25 mouse cellular contexts compared by ENCODE assay signal in genomic region chrX:155280427-155281044, GRCm38 (mm10). TPM values are rescaled to one million over a fixed set of nuclear protein-coding genes. Genes with fewer than 3 reads are reported as not detected.
A peak's percentile ranks its signal among the peaks of the same experiment; 100 is the strongest.
DNase-seq lines count a peak whose midpoint lies in the region; ATAC-seq and TF ChIP-seq lines count a peak whose summit lies in the region.
"Had no signal": no experiment of that assay in that cellular context is flagged by ENCODE, and none has a peak within 500 bp of the region (broad histone marks: within the 10 kb centered on the region; RNA-seq: fewer than 3 reads in every experiment).

No protein-coding gene starts in this region.

- no peaks in the 10 kb centered on the region for H3K9me3 ChIP-seq in intestine, postnatal 0 days (ENCODE audit: control insufficient read depth)
- H3K9me3 ChIP-seq in stomach, postnatal 0 days (ENCODE audit: control insufficient read depth, low read length) = no peaks in the 10 kb centered on the region
- H3K9me3 ChIP-seq in neural tube, embryonic 15.5 days (replicated peaks) = no peaks in the 10 kb centered on the region
- H3K9me3 ChIP-seq: embryonic facial prominence, embryonic 15.5 days; forebrain, embryonic 10.5 days; G1E; heart, embryonic 13.5 days; limb, embryonic 13.5 days had no signal

- no peak overlapping the region for H3K4me3 ChIP-seq in intestine, postnatal 0 days (ENCODE audit: low read depth, low read length)
- no peak overlapping the region for H3K4me3 ChIP-seq in stomach, postnatal 0 days (ENCODE audit: low read depth, low read length)
- H3K4me3 ChIP-seq in neural tube, embryonic 15.5 days (replicated peaks) = no peak overlapping the region
- H3K4me3 ChIP-seq: embryonic facial prominence, embryonic 15.5 days; forebrain, embryonic 10.5 days; heart, embryonic 13.5 days; limb, embryonic 13.5 days had no signal

- WGBS in intestine, postnatal 0 days = 21% methylated on average over 1 of the region's 1 CpGs
- 35% methylated on average over 1 of the region's 1 CpGs for WGBS in stomach, postnatal 0 days
- WGBS in neural tube, embryonic 15.5 days = 48% methylated on average over 1 of the region's 1 CpGs

- H3K4me1 ChIP-seq in intestine, postnatal 0 days (replicated peaks; ENCODE audit: control insufficient read depth, insufficient read depth, low read length) = no peaks in the 10 kb centered on the region
- H3K4me1 ChIP-seq in stomach, postnatal 0 days (replicated peaks; ENCODE audit: control insufficient read depth, insufficient read depth) = no peaks in the 10 kb centered on the region
- H3K4me1 ChIP-seq in neural tube, embryonic 15.5 days = no peaks in the 10 kb centered on the region
- H3K4me1 ChIP-seq: embryonic facial prominence, embryonic 15.5 days; forebrain, embryonic 10.5 days; heart, embryonic 13.5 days; limb, embryonic 13.5 days had no signal

- no peak overlapping the region for H3K4me2 ChIP-seq in intestine, postnatal 0 days (replicated peaks; ENCODE audit: low read depth)
- H3K4me2 ChIP-seq in stomach, postnatal 0 days (replicated peaks; ENCODE audit: low read depth) = no peak overlapping the region
- H3K4me2 ChIP-seq in neural tube, embryonic 15.5 days = no peak overlapping the region
- H3K4me2 ChIP-seq: embryonic facial prominence, embryonic 15.5 days; heart, embryonic 13.5 days; hindbrain, embryonic 14.5 days; limb, embryonic 13.5 days had no signal

- H3K27ac ChIP-seq in intestine, postnatal 0 days (ENCODE audit: low read depth, low read length) = no peak overlapping the region
- no peak overlapping the region for H3K27ac ChIP-seq in stomach, postnatal 0 days (replicated peaks)
- no peak overlapping the region for H3K27ac ChIP-seq in neural tube, embryonic 15.5 days (replicated peaks)
- H3K27ac ChIP-seq: embryonic facial prominence, embryonic 15.5 days; forebrain, embryonic 10.5 days; heart, embryonic 13.5 days; hindbrain, embryonic 14.5 days; limb, embryonic 13.5 days had no signal

- ATAC-seq in intestine, postnatal 0 days = peak; percentile 73; the same call in 1 of the 2 replicates
- no peak for ATAC-seq in stomach, postnatal 0 days (ENCODE audit: low FRiP score, low TSS enrichment)
- no peak for ATAC-seq in neural tube, embryonic 15.5 days (ENCODE audit: low FRiP score)
- ATAC-seq: CD4-positive, CD25-positive, alpha-beta regulatory T cell, adult 4 months; midbrain, embryonic 16.5 days had no signal

- H3K36me3 ChIP-seq in intestine, postnatal 0 days (ENCODE audit: control insufficient read depth, insufficient read depth) = no peaks in the 10 kb centered on the region
- H3K36me3 ChIP-seq in stomach, postnatal 0 days (ENCODE audit: control insufficient read depth, insufficient read depth, low read length) = no peaks in the 10 kb centered on the region
- H3K36me3 ChIP-seq in neural tube, embryonic 15.5 days = no peaks in the 10 kb centered on the region; the same call in 1 of the 2 replicates
- H3K36me3 ChIP-seq: embryonic facial prominence, embryonic 15.5 days; forebrain, embryonic 10.5 days; limb, embryonic 13.5 days had no signal

- no peak for TF ChIP-seq CTCF in intestine, postnatal 0 days (IDR thresholded peaks at IDR 0.05; ENCODE audit: low read depth)
- no peak for TF ChIP-seq CTCF in stomach, postnatal 0 days (IDR thresholded peaks at IDR 0.05; ENCODE audit: low read depth)

- no peak overlapping the region for H3K9ac ChIP-seq in intestine, postnatal 0 days (ENCODE audit: low read depth, low read length)
- no peak overlapping the region for H3K9ac ChIP-seq in stomach, postnatal 0 days (ENCODE audit: low read length)
- H3K9ac ChIP-seq in neural tube, embryonic 15.5 days (replicated peaks) = no peak overlapping the region
- H3K9ac ChIP-seq: embryonic facial prominence, embryonic 15.5 days; heart, embryonic 13.5 days; hindbrain, embryonic 14.5 days; limb, embryonic 13.5 days had no signal

- no peaks in the 10 kb centered on the region for H3K27me3 ChIP-seq in intestine, postnatal 0 days (replicated peaks; ENCODE audit: control insufficient read depth, insufficient read depth, low read length)
- H3K27me3 ChIP-seq in stomach, postnatal 0 days (ENCODE audit: control insufficient read depth, insufficient read depth, low read length) = no peaks in the 10 kb centered on the region
- no peaks in the 10 kb centered on the region for H3K27me3 ChIP-seq in neural tube, embryonic 15.5 days (replicated peaks)
- H3K27me3 ChIP-seq: embryonic facial prominence, embryonic 15.5 days; heart, embryonic 13.5 days; limb, embryonic 13.5 days had no signal

- peak; percentile 66 for DNase-seq in 416B (ENCODE audit: low read depth)
- DNase-seq in A20 (ENCODE audit: low read depth, low spot score) = peak; percentile 58
- DNase-seq in c-Kit-positive CD71-negative TER-119-negative erythroid progenitor cells, embryonic 14.5 days (ENCODE audit: low read depth) = peak; percentile 3
- no peak for DNase-seq in frontal cortex, postnatal 36 days (ENCODE audit: low spot score in 2 of 2)
- DNase-seq in stomach, postnatal 0 days (ENCODE audit: low spot score) = no peak
- DNase-seq: adrenal gland, adult 2 months; cerebellum, postnatal 14 days; embryo, embryonic 11 days; gastrocnemius, postnatal 10 days; heart, adult 18-20 months; kidney, adult 18-20 months; kidney, postnatal 4 days; retina, postnatal 1 day; right cerebral cortex, postnatal 4 days; thymus, postnatal 14 days had no signal

- TF ChIP-seq EP300 in stomach, postnatal 0 days (optimal IDR thresholded peaks at IDR 0.05) = no peak

RNA-seq across cellular contexts. Expression of gene Acot9, which starts 18.3 kb away (rescaled TPM):
- 26.2 and 26.3 TPM in 2 replicates for polyA plus RNA-seq in intestine, postnatal 0 days (2015; fragmentation: Nextera tagmentation; extraction: Ambion mirVana)
- 32.8 and 34.3 TPM in 2 replicates for polyA plus RNA-seq in stomach, postnatal 0 days (2015; fragmentation: Nextera tagmentation; extraction: Ambion mirVana)
- 42.7 and 46.8 TPM in 2 replicates for polyA plus RNA-seq in neural tube, embryonic 15.5 days (2015; fragmentation: Nextera tagmentation; extraction: Ambion mirVana)

Comparison
In these comparisons a context has a peak if more than half of its experiments do, and no peak if none do; other contexts are left out.
1. DNase-seq: peak in 416B (single experiment), A20 (single experiment) and c-Kit-positive CD71-negative TER-119-negative erythroid progenitor cells, embryonic 14.5 days (single experiment); none in frontal cortex, postnatal 36 days (0 of 2) and stomach, postnatal 0 days (single experiment).